Mouse (Mus musculus) liver, embryonic 12.5 days (tissue): ENCODE results near the gene Mmgt2. TPM values are rescaled to one million over a fixed set of nuclear protein-coding genes. Genes with fewer than 3 reads are reported as not detected.
A peak's percentile ranks its signal among the peaks of the same experiment; 100 is the strongest.

Experiments
- ATAC-seq: fragments of 200-750 bp; cut with Nextera tagmentation; 2 replicates; pipeline ENCODE4 v1.8.0; 2017; ENCODE audit warnings: moderate number of reproducible peaks, mild to moderate bottlenecking, moderate library complexity
- H3K27ac ChIP-seq: fragments of 300-500 bp; sonication (generic); 2 replicates; pipeline ENCODE4 v1.5.1; 2016; ENCODE audit warnings: mild to moderate bottlenecking
- H3K27me3 ChIP-seq: fragments of 300-500 bp; sonication (generic); replicated peaks from 2 replicates; pipeline ENCODE4 v1.6.1; 2016; ENCODE audit warnings: mild to moderate bottlenecking, moderate library complexity
- H3K36me3 ChIP-seq: fragments of 300-500 bp; sonication (generic); 2 replicates; pipeline ENCODE4 v1.6.1; 2016; ENCODE audit warnings: mild to moderate bottlenecking, moderate library complexity
- H3K4me1 ChIP-seq: fragments of 300-500 bp; sonication (generic); 2 replicates; pipeline ENCODE4 v1.6.1; 2016
- H3K4me2 ChIP-seq: fragments of 300-500 bp; sonication (generic); 2 replicates; pipeline ENCODE4 v1.6.1; 2016; ENCODE audit warnings: mild to moderate bottlenecking, moderate library complexity
- H3K4me3 ChIP-seq: fragments of 300-500 bp; sonication (generic); 2 replicates; pipeline ENCODE4 v1.5.1; 2016; ENCODE audit warnings: mild to moderate bottlenecking, moderate library complexity
- H3K9ac ChIP-seq: fragments of 300-500 bp; sonication (generic); 2 replicates; pipeline ENCODE4 v1.6.1; 2016; ENCODE audit warnings: mild to moderate bottlenecking, moderate library complexity
- H3K9me3 ChIP-seq: fragments of 300-500 bp; sonication (generic); replicated peaks from 2 replicates; pipeline ENCODE4 v1.6.1; 2016; ENCODE audit warnings: mild to moderate bottlenecking, moderate library complexity
- WGBS: fragments of 180-500 bp; shearing (Covaris S2); methylation state at CpG from one replicate; pipeline ENCODE4 v1.1.7; 2016; ENCODE audit not compliant: insufficient replicate concordance; 5-methylcytosine and 5-hydroxymethylcytosine counted together
- polyA plus RNA-seq: library from polyadenylated mRNA; unstranded; fragments of >200 nt; fragmentation: Nextera tagmentation; extraction: Ambion mirVana; gene quantifications from 2 replicates; pipeline ENCODE4 v1.2.1, GENCODE M21; 2016

Mmgt2 gene
- polyA plus RNA-seq: 15.0 and 17.0 TPM in 2 replicates

GRCm38 (mm10) chr11:62648591-62649391, at the start of gene Mmgt2:
Gene Mmgt2, plus strand, starts transcription at chr11:62648664.
- H3K27ac ChIP-seq: peak within 1 kb of the TSS; percentile 73
- peak; percentile 90 for ATAC-seq
- H3K9ac ChIP-seq: peak within 1 kb of the TSS; percentile 81
- under 1% methylated on average over 35 of the region's 53 CpGs for WGBS
- H3K4me3 ChIP-seq: peak within 1 kb of the TSS; percentile 74
- H3K27me3 ChIP-seq: peaks cover 5% of the 10 kb centered on the region; the same call in 1 of the 2 replicates
- no peaks in the 10 kb centered on the region for H3K9me3 ChIP-seq
- H3K4me2 ChIP-seq: peak within 1 kb of the TSS; percentile 100
- H3K4me1 ChIP-seq: peaks cover 53% of the 10 kb centered on the region
- H3K36me3 ChIP-seq: peaks cover 16% of the 10 kb centered on the region; the same call in 1 of the 2 replicates

DNA sequence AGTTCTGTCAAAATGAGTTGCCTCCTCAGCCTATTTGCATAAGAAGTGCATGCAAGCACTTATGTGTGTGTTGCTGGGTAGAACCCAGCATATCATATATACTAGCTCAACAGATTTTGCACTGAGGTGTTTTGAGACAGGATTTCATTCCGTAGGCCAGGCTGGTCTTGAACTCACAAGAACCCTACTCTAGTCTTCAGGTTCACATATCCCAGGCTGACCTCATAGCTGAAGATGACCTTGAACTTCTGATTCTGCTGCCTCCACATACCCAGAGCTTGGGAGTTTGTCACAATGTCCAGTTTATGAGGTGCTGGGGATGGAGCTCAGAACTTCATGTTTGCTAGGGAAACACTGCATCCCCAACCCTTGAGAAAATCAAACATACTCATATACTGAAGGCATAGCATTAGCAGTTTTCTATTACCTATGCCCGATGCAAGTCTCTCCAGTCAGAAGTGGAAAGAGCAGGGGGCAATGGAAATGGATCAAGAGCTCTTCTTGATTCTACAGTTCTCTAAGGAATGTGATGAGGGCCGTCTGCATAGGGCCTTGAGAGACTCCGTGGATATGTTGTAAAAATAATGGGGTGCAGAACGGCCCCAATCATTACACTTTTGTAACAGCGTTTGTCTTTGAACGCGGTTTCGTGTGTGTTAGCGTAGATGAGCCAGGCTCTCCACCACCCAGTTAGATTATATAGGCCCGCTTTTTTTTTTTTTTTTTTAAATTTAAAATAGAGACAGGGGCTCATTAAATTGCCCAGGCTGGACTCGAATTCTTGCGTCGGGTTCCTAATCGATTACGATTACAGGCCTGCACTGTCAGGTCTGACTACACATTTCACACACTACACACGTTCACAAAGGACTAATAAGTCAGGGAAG, 46.5 kb upstream of the Mmgt2 start:
- ATAC-seq: 0 out of 2 replicates have a peak, but pooled peaks have one; percentile 1
- no peaks in the 10 kb centered on the region for H3K27me3 ChIP-seq
- H3K4me2 ChIP-seq: peak overlapping the region; percentile 65
- no peaks in the 10 kb centered on the region for H3K9me3 ChIP-seq
- H3K4me3 ChIP-seq: peak overlapping the region; percentile 78
- peak overlapping the region; percentile 96 for H3K27ac ChIP-seq
- H3K9ac ChIP-seq: peak overlapping the region; percentile 94
- WGBS: 11% methylated on average over 17 of the region's 17 CpGs
- H3K4me1 ChIP-seq: peaks cover 40% of the 10 kb centered on the region
- H3K36me3 ChIP-seq: peaks cover 39% of the 10 kb centered on the region

GRCm38 (mm10) chr11:62602619-62603311, 45.7 kb upstream of the Mmgt2 start:
- Histone ChIP-seq H3K9ac (peak overlapping the region; percentile 94), H3K4me1 (peaks cover 40% of the 10 kb centered on the region), H3K4me3 (peak overlapping the region; percentile 78), H3K27me3 (no peaks in the 10 kb centered on the region), H3K9me3 (no peaks in the 10 kb centered on the region), H3K4me2 (peak overlapping the region; percentile 65), H3K27ac (peak overlapping the region; percentile 96), H3K36me3 (peaks cover 46% of the 10 kb centered on the region)
- WGBS: under 1% methylated on average over 58 of the region's 58 CpGs
- ATAC-seq: peak; percentile 84

GRCm38 (mm10) chr11:62603312-62604056, 45.0 kb upstream of the Mmgt2 start:
- Histone ChIP-seq H3K9me3 (no peaks in the 10 kb centered on the region), H3K9ac (peak overlapping the region; percentile 94), H3K4me1 (peaks cover 34% of the 10 kb centered on the region), H3K27ac (peak overlapping the region; percentile 96), H3K4me3 (peak overlapping the region; percentile 78), H3K36me3 (peaks cover 54% of the 10 kb centered on the region), H3K4me2 (peak overlapping the region; percentile 65), H3K27me3 (no peaks in the 10 kb centered on the region)
- ATAC-seq: peak; percentile 19
- under 1% methylated on average over 13 of the region's 13 CpGs for WGBS

- H3K4me3 ChIP-seq: peak overlapping the region; percentile 78
- peaks cover 61% of the 10 kb centered on the region for H3K36me3 ChIP-seq
- peaks cover 30% of the 10 kb centered on the region for H3K4me1 ChIP-seq
- 15% methylated on average over 5 of the region's 5 CpGs for WGBS
- ATAC-seq: no peak
- H3K9ac ChIP-seq: peak overlapping the region; percentile 94
- peak overlapping the region; percentile 65 for H3K4me2 ChIP-seq
- peak overlapping the region; percentile 96 for H3K27ac ChIP-seq
- H3K9me3 ChIP-seq: no peaks in the 10 kb centered on the region
- H3K27me3 ChIP-seq: no peaks in the 10 kb centered on the region
Measured at GRCm38 (mm10) chr11:62604123-62604706, 44.2 kb upstream of the Mmgt2 start.

GRCm38 (mm10) chr11:62604886-62605618, 43.4 kb upstream of the Mmgt2 start:
- peak overlapping the region; percentile 94 for H3K9ac ChIP-seq
- WGBS: 25% methylated on average over 3 of the region's 3 CpGs
- H3K9me3 ChIP-seq: no peaks in the 10 kb centered on the region
- H3K27me3 ChIP-seq: no peaks in the 10 kb centered on the region
- H3K4me1 ChIP-seq: peaks cover 30% of the 10 kb centered on the region
- peak overlapping the region; percentile 65 for H3K4me2 ChIP-seq
- H3K36me3 ChIP-seq: peaks cover 67% of the 10 kb centered on the region
- ATAC-seq: no peak
- peak overlapping the region; percentile 78 for H3K4me3 ChIP-seq
- H3K27ac ChIP-seq: peak overlapping the region; percentile 96

GRCm38 (mm10) chr11:62605619-62606298, 42.7 kb upstream of the Mmgt2 start:
- peak overlapping the region; percentile 78 for H3K4me3 ChIP-seq
- 32% methylated on average over 10 of the region's 10 CpGs for WGBS
- ATAC-seq: peak; percentile 24
- peaks cover 30% of the 10 kb centered on the region for H3K4me1 ChIP-seq
- no peaks in the 10 kb centered on the region for H3K9me3 ChIP-seq
- H3K27me3 ChIP-seq: no peaks in the 10 kb centered on the region
- peaks cover 69% of the 10 kb centered on the region for H3K36me3 ChIP-seq
- H3K4me2 ChIP-seq: peak overlapping the region; percentile 65
- peak overlapping the region; percentile 94; the same call in 1 of the 2 replicates for H3K9ac ChIP-seq
- peak overlapping the region; percentile 96 for H3K27ac ChIP-seq

DNA sequence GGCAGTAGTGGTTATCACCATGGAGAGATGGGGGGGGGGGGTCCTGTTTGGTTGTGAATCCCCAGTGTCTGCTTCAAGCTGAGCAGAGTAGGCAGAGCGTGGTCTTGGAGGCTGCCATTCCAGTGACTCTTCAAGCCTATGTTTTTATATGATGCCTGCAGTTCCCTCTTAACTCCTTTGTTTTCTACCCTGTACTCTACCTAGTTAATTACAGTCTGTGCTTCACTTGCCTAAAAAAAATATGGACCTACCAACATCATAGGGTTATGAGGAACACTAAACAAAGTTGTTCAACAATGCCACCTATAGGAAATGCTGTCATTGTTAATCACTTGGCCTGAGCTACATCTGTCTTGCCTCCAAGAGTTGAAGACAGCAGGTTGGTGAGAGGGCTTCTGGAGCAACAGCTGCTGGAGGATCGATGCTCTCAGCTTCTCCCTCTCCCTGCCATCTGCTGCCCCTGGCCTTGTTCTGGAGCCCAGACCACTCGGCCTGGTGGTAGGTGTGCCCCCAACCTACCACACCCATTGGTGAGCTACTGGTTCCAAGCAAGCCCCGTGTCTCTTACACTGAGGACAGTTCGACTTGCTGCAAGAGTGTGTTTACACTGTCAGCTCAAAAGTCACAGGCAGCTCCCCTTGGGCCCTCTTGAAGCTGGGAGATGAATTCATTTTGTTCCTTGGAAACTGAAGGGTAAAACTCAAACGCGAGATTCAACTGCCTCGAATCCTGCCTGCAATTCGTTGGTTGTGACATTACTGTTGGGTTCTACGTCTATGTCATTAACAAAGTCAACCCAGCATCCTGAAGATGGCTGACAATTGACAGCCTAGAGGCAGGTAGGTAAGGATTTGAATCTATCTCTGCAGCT, 41.9 kb upstream of the Mmgt2 start:
- Histone ChIP-seq H3K9ac (no peak overlapping the region), H3K36me3 (peaks cover 69% of the 10 kb centered on the region), H3K9me3 (no peaks in the 10 kb centered on the region), H3K4me2 (peak overlapping the region; percentile 65; the same call in 1 of the 2 replicates), H3K4me3 (no peak overlapping the region), H3K27ac (peak overlapping the region; percentile 96), H3K4me1 (peaks cover 29% of the 10 kb centered on the region), H3K27me3 (no peaks in the 10 kb centered on the region)
- 0 out of 2 replicates have a peak, but pooled peaks have one; percentile 2 for ATAC-seq
- 58% methylated on average over 10 of the region's 10 CpGs for WGBS
